Mouse (Mus musculus) embryonic facial prominence, embryonic 15.5 days (tissue): ENCODE results near the gene Inpp5f. TPM values are rescaled to one million over a fixed set of nuclear protein-coding genes. Genes with fewer than 3 reads are reported as not detected.
"Not testable (repeated sequence)": the region's sequence is repeated elsewhere in the genome, so short reads cannot be mapped to it uniquely, and the experiment has no call there.

Experiments
- ATAC-seq: fragments of 200-750 bp; cut with Nextera tagmentation; 2 replicates; pipeline ENCODE4 v1.8.0; 2017; ENCODE audit warnings: low read depth, moderate TSS enrichment; ENCODE audit not compliant: insufficient number of reproducible peaks, low FRiP score, low TSS enrichment
- H3K27ac ChIP-seq: fragments of 300-500 bp; sonication (generic); replicated peaks from 2 replicates; pipeline ENCODE4 v1.5.1; 2015; ENCODE audit warnings: mild to moderate bottlenecking, inconsistent platforms
- H3K27me3 ChIP-seq: fragments of 300-500 bp; sonication (generic); 2 replicates; pipeline ENCODE4 v1.6.1; 2015; ENCODE audit warnings: inconsistent platforms
- H3K36me3 ChIP-seq: fragments of 300-500 bp; sonication (generic); 2 replicates; pipeline ENCODE4 v1.6.1; 2015; ENCODE audit warnings: mild to moderate bottlenecking, inconsistent platforms
- H3K4me1 ChIP-seq: fragments of 300-500 bp; sonication (generic); 2 replicates; pipeline ENCODE4 v1.6.1; 2015; ENCODE audit warnings: inconsistent platforms
- H3K4me2 ChIP-seq: fragments of 300-500 bp; sonication (generic); replicated peaks from 2 replicates; pipeline ENCODE4 v1.6.1; 2015; ENCODE audit warnings: mild to moderate bottlenecking, inconsistent platforms
- H3K4me3 ChIP-seq: fragments of 300-500 bp; sonication (generic); replicated peaks from 2 replicates; pipeline ENCODE4 v1.5.1; 2015; ENCODE audit warnings: mild to moderate bottlenecking, inconsistent platforms
- H3K9ac ChIP-seq: fragments of 300-500 bp; sonication (generic); 2 replicates; pipeline ENCODE4 v1.6.1; 2015; ENCODE audit warnings: inconsistent platforms
- H3K9me3 ChIP-seq: fragments of 300-500 bp; sonication (generic); replicated peaks from 2 replicates; pipeline ENCODE4 v1.6.1; 2016; ENCODE audit warnings: inconsistent platforms
- WGBS: fragments of 180-500 bp; shearing (Covaris S2); methylation state at CpG from one replicate; pipeline ENCODE4 v1.1.7; 2015; 5-methylcytosine and 5-hydroxymethylcytosine counted together
- polyA plus RNA-seq: library from polyadenylated mRNA; unstranded; fragments of >200 nt; fragmentation: Nextera tagmentation; extraction: Ambion mirVana; gene quantifications from 2 replicates; pipeline ENCODE4 v1.2.1, GENCODE M21; 2015

The Inpp5f gene
- 15.6 and 18.8 TPM in 2 replicates for polyA plus RNA-seq

GRCm38 (mm10) chr7:128610897-128611798, at the start of gene Inpp5f:
Inpp5f (plus strand) TSS chr7:128611328.
- no peaks in the 10 kb centered on the region for H3K36me3 ChIP-seq
- peak within 1 kb of the TSS; percentile 86 for H3K27ac ChIP-seq
- H3K4me2 ChIP-seq, result peak within 1 kb of the TSS; percentile 83
- 2% methylated on average over 67 of the region's 68 CpGs for WGBS
- peak within 1 kb of the TSS; percentile 88 for H3K9ac ChIP-seq
- no peaks in the 10 kb centered on the region for H3K9me3 ChIP-seq
- H3K27me3 ChIP-seq, result no peaks in the 10 kb centered on the region
- peak; percentile 100 for ATAC-seq
- H3K4me3 ChIP-seq, result peak within 1 kb of the TSS; percentile 93
- H3K4me1 ChIP-seq, result peaks cover 16% of the 10 kb centered on the region

- Histone ChIP-seq H3K36me3 (no peaks in the 10 kb centered on the region), H3K4me2 (no peak overlapping the region), H3K4me1 (no peaks in the 10 kb centered on the region), H3K27ac (no peak overlapping the region), H3K9ac (no peak overlapping the region), H3K27me3 (no peaks in the 10 kb centered on the region), H3K4me3 (no peak overlapping the region), H3K9me3 (no peaks in the 10 kb centered on the region)
- no peak for ATAC-seq
- WGBS, result 37% methylated on average over 4 of the region's 4 CpGs
Observed at GRCm38 (mm10) chr7:128563373-128563772, 47.8 kb upstream of the Inpp5f start.

DNA sequence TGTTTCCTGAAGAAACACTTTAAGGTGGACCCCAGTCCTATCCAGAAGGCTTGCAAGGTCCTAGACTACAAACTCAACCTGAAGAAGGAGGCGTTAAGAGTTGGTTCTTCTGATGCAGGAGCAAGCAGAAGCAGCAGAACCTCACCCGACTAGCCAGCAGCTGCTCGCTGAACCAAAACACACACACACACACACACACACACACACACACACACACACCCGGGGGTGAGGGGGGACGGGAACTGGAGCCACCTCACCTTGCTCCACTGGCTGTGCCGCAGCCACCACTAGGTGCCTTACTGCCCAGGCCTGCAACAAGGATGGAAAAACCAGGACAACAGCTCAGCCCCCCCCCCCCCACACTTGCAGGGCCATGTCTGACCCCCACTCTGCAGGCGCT, 44.8 kb upstream of the Inpp5f start:
- no peaks in the 10 kb centered on the region for H3K4me1 ChIP-seq
- WGBS, result 80% methylated on average over 7 of the region's 7 CpGs
- H3K4me2 ChIP-seq, result no peak overlapping the region

GRCm38 (mm10) chr7:128567561-128568244, 43.4 kb upstream of the Inpp5f start:
- H3K9me3 ChIP-seq, result no peaks in the 10 kb centered on the region
- 83% methylated on average over 8 of the region's 8 CpGs for WGBS

More for the DNA sequence above, 44.8 kb upstream of the Inpp5f start:
- Histone ChIP-seq H3K9ac (no peak overlapping the region), H3K27ac (no peak overlapping the region), H3K4me3 (no peak overlapping the region), H3K36me3 (no peaks in the 10 kb centered on the region), H3K27me3 (no peaks in the 10 kb centered on the region), H3K9me3 (no peaks in the 10 kb centered on the region)
- no peak for ATAC-seq

GRCm38 (mm10) chr7:128569429-128569828, 41.7 kb upstream of the Inpp5f start:
- WGBS, result 87% methylated on average over 2 of the region's 2 CpGs
- H3K36me3 ChIP-seq, ATAC-seq, H3K4me1 ChIP-seq, H3K9me3 ChIP-seq, H3K9ac ChIP-seq, H3K27me3 ChIP-seq, H3K4me2 ChIP-seq, H3K27ac ChIP-seq, H3K4me3 ChIP-seq: not testable (repeated sequence)

More at GRCm38 (mm10) chr7:128567561-128568244, 43.4 kb upstream of the Inpp5f start:
- ATAC-seq, result no peak
- no peaks in the 10 kb centered on the region for H3K4me1 ChIP-seq
- H3K4me2 ChIP-seq, result no peak overlapping the region
- H3K27me3 ChIP-seq, result no peaks in the 10 kb centered on the region
- H3K4me3 ChIP-seq, result no peak overlapping the region
- no peak overlapping the region for H3K9ac ChIP-seq
- H3K27ac ChIP-seq, result no peak overlapping the region
- H3K36me3 ChIP-seq, result no peaks in the 10 kb centered on the region

DNA sequence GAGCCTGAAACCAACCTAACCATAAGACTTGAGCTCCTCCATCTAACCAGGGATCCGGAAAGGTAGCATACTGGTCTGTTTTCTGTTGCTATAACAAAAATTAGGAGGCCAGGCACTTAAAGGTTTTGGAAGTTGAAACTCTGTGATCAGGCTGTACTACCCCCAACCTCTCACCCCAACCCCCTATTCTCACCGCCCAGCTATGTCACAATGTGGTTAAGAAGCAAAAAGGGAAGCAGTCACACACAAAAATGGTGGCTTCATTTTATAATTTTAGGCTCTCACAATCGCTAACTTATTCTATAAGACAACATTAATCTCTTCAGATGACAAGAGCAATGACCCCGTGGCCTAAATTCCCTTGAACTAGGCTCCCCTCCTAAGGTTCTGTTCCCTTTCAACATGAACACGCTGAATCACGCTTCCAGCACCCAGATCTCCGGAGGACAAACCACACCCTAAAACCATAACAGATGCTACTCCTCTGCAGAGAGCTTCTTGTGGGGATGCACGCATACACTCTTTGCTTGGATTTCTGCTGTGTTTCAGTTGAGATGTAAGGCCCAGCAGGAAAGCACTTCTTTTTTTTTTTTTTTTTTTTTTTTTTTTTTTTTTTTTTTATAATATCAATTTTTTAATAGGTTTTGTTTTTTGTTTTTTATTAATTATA, 41.0 kb upstream of the Inpp5f start:
- no peaks in the 10 kb centered on the region for H3K27me3 ChIP-seq
- no peak overlapping the region for H3K27ac ChIP-seq
- no peaks in the 10 kb centered on the region for H3K36me3 ChIP-seq
- WGBS, result 73% methylated on average over 8 of the region's 8 CpGs
- no peak overlapping the region for H3K9ac ChIP-seq
- ATAC-seq, result no peak
- no peak overlapping the region for H3K4me3 ChIP-seq
- H3K4me2 ChIP-seq, result no peak overlapping the region
- H3K4me1 ChIP-seq, result no peaks in the 10 kb centered on the region
- H3K9me3 ChIP-seq, result no peaks in the 10 kb centered on the region

- WGBS, result 87% methylated on average over 7 of the region's 7 CpGs
- H3K9me3 ChIP-seq, ATAC-seq: not testable (repeated sequence)
Observed at GRCm38 (mm10) chr7:128570657-128571056, 40.5 kb upstream of the Inpp5f start.

GRCm38 (mm10) chr7:128572030-128572429, 39.1 kb upstream of the Inpp5f start:
- WGBS, result 81% methylated on average over 4 of the region's 4 CpGs
- no peaks in the 10 kb centered on the region for H3K4me1 ChIP-seq
- no peak overlapping the region for H3K27ac ChIP-seq
- no peaks in the 10 kb centered on the region for H3K36me3 ChIP-seq
- no peak overlapping the region for H3K4me3 ChIP-seq
- no peak overlapping the region for H3K4me2 ChIP-seq
- H3K9me3 ChIP-seq, result no peaks in the 10 kb centered on the region
- no peaks in the 10 kb centered on the region for H3K27me3 ChIP-seq
- no peak overlapping the region for H3K9ac ChIP-seq
- ATAC-seq, result no peak

More at GRCm38 (mm10) chr7:128570657-128571056, 40.5 kb upstream of the Inpp5f start:
- H3K4me2 ChIP-seq, H3K27ac ChIP-seq, H3K36me3 ChIP-seq, H3K4me1 ChIP-seq, H3K4me3 ChIP-seq, H3K27me3 ChIP-seq, H3K9ac ChIP-seq: not testable (repeated sequence)

DNA sequence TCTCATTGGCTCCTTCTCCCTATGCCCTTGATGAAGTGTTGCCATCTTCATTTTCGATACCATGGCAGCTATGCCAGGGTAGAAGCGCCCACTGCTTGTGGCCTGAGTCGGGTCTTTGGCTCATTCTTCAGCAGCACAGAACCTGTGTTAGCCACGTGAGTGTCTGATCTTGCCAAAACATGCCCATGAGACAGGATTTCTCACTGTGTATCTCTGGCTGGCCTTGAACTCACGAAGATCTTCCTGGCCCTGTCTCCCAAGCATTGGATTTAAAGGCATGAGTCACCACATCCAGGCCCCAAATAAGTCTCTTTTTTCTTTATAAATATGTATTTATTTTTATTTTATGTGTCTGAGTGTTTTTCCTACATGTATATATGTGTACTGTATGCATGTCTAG, 35.9 kb upstream of the Inpp5f start:
- ATAC-seq, result no peak
- WGBS, result 82% methylated on average over 5 of the region's 5 CpGs

DNA sequence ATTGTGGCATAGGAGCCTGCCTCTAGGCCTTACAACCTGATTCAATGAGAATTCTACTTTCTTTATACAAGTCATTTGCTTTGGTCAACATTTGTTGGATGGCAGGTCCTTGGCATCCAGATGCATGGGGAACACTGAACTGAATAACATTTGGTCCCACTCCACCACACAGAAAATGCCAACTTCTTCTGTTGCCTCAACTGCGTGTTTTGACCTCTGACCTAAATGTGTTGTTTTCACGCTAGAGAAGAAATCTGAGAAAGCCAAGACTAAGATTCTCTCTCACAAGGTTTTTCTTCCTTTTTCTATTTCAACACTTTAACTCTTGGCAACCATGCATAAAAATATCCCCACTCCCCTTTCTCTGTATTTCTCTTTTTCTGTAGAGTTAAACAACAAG, 35.3 kb upstream of the Inpp5f start:
- Histone ChIP-seq H3K9me3 (no peaks in the 10 kb centered on the region), H3K27me3 (no peaks in the 10 kb centered on the region), H3K9ac (no peak overlapping the region), H3K27ac (no peak overlapping the region), H3K4me2 (no peak overlapping the region), H3K4me1 (no peaks in the 10 kb centered on the region), H3K4me3 (no peak overlapping the region), H3K36me3 (no peaks in the 10 kb centered on the region)
- 47% methylated on average over 2 of the region's 2 CpGs for WGBS
- ATAC-seq, result no peak

More for the DNA sequence above, 35.9 kb upstream of the Inpp5f start:
- Histone ChIP-seq H3K27ac (no peak overlapping the region), H3K4me2 (no peak overlapping the region), H3K9me3 (no peaks in the 10 kb centered on the region), H3K9ac (no peak overlapping the region), H3K4me3 (no peak overlapping the region), H3K36me3 (no peaks in the 10 kb centered on the region), H3K27me3 (no peaks in the 10 kb centered on the region), H3K4me1 (no peaks in the 10 kb centered on the region)

DNA sequence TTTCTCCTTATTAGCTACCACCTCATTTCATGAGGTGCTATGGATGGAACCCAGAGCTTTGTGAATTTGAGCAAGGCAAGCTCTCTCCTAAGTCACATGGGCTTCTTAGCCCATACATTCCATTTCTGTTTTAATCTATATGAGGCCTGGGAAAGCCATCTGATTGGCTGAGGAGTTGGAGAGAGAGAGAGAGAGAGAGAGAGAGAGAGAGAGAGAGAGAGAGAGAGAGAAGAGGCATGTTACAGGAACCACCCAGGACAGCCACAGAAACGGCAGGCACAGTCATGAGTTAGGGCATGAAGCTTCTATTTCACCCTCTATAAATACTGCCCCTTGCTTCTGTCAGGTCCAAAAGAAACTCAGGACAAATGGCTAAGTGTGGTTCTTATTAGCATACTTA, 33.5 kb upstream of the Inpp5f start:
- Histone ChIP-seq H3K9me3 (no peaks in the 10 kb centered on the region), H3K4me1 (no peaks in the 10 kb centered on the region), H3K27me3 (no peaks in the 10 kb centered on the region), H3K36me3 (no peaks in the 10 kb centered on the region), H3K9ac (no peak overlapping the region), H3K4me3 (no peak overlapping the region), H3K27ac (no peak overlapping the region), H3K4me2 (no peak overlapping the region)
- no peak for ATAC-seq
- WGBS, result 40% methylated on average over 1 of the region's 1 CpGs
